Mouse (Mus musculus) cerebral cortex, adult 2 months (tissue): Measurements from ENCODE around the gene 1500009C09Rik.

Experiments used
- WGBS: fragments of 180-500 bp; shearing (Covaris S2); methylation state at CpG from one replicate; pipeline ENCODE4 v1.1.7; 2018; 5-methylcytosine and 5-hydroxymethylcytosine counted together

Gene 1500009C09Rik

GRCm38 (mm10) chr15:82218778-82219666 lies 33.2 kb upstream of the 1500009C09Rik start:
- 81% methylated on average over 26 of the region's 26 CpGs for WGBS

GRCm38 (mm10) chr15:82220003-82220675 lies 32.1 kb upstream of the 1500009C09Rik start:
- WGBS, result 63% methylated on average over 11 of the region's 12 CpGs

GRCm38 (mm10) chr15:82221104-82221860 lies 30.9 kb upstream of the 1500009C09Rik start:
- WGBS, result 71% methylated on average over 14 of the region's 14 CpGs

GRCm38 (mm10) chr15:82223251-82223650 lies 28.9 kb upstream of the 1500009C09Rik start:
- WGBS, result 75% methylated on average over 7 of the region's 7 CpGs

- WGBS, result 4% methylated on average over 42 of the region's 44 CpGs
Observed at GRCm38 (mm10) chr15:82223657-82224601, 28.3 kb upstream of the 1500009C09Rik start, which contains the start of gene Tnfrsf13c. Gene Tnfrsf13c (minus strand): TSS chr15:82224369.

GRCm38 (mm10) chr15:82224602-82225215 lies 27.5 kb upstream of the 1500009C09Rik start:
- WGBS, result 66% methylated on average over 7 of the region's 7 CpGs

- 79% methylated on average over 5 of the region's 5 CpGs for WGBS
Observed at GRCm38 (mm10) chr15:82225769-82226168, 26.4 kb upstream of the 1500009C09Rik start.

GRCm38 (mm10) chr15:82229542-82230045 lies 22.6 kb upstream of the 1500009C09Rik start:
- 84% methylated on average over 11 of the region's 11 CpGs for WGBS

- 89% methylated on average over 6 of the region's 6 CpGs for WGBS
Observed at GRCm38 (mm10) chr15:82230098-82230611, 22.0 kb upstream of the 1500009C09Rik start.

- 78% methylated on average over 4 of the region's 4 CpGs for WGBS
Observed at GRCm38 (mm10) chr15:82231100-82231499, 21.1 kb upstream of the 1500009C09Rik start.

GRCm38 (mm10) chr15:82231591-82232378 lies 20.4 kb upstream of the 1500009C09Rik start:
- WGBS, result 48% methylated on average over 11 of the region's 11 CpGs

GRCm38 (mm10) chr15:82232651-82233050 lies 19.5 kb upstream of the 1500009C09Rik start:
- 87% methylated on average over 4 of the region's 4 CpGs for WGBS

- WGBS, result 81% methylated on average over 10 of the region's 10 CpGs
Observed at GRCm38 (mm10) chr15:82235661-82236060, 16.5 kb upstream of the 1500009C09Rik start.

GRCm38 (mm10) chr15:82236565-82236964 lies 15.6 kb upstream of the 1500009C09Rik start:
- 17% methylated on average over 5 of the region's 5 CpGs for WGBS

GRCm38 (mm10) chr15:82243311-82243710 lies 8.9 kb upstream of the 1500009C09Rik start:
- 66% methylated on average over 3 of the region's 3 CpGs for WGBS

- WGBS, result 2% methylated on average over 12 of the region's 12 CpGs
Observed at GRCm38 (mm10) chr15:82243742-82244114, 8.5 kb upstream of the 1500009C09Rik start.

GRCm38 (mm10) chr15:82244115-82244804 lies 7.9 kb upstream of the 1500009C09Rik start, which contains the start of gene Cenpm:
Gene Cenpm (minus strand): TSS chr15:82244748.
- under 1% methylated on average over 65 of the region's 65 CpGs for WGBS

GRCm38 (mm10) chr15:82244805-82245161 lies 7.4 kb upstream of the 1500009C09Rik start:
- WGBS, result 22% methylated on average over 9 of the region's 9 CpGs
